Mouse (Mus musculus): ENCODE data around the gene Gpa33.

- no peak for TF ChIP-seq CTCF (IDR thresholded peaks at IDR 0.05; ENCODE audit: control insufficient read depth, insufficient read depth, insufficient read length)
- TF ChIP-seq CEBPB (IDR thresholded peaks at IDR 0.05; ENCODE audit: low read depth) = no peak
Measured at GRCm38 (mm10) chr1:166209371-166209770, 79.3 kb downstream of the Gpa33 start.

All from C2C12 (cell line).